ENCODE assay signal across 11 mouse cellular contexts in genomic region chr19:24553291-24554075, GRCm38 (mm10). TPM values are rescaled to one million over a fixed set of nuclear protein-coding genes. Genes with fewer than 3 reads are reported as not detected.
DNase-seq lines count a peak whose midpoint lies in the region; ATAC-seq and TF ChIP-seq lines count a peak whose summit lies in the region.
"Had no signal": no experiment of that assay in that cellular context is flagged by ENCODE, and none has a peak within 500 bp of the region (broad histone marks: within the 10 kb centered on the region; RNA-seq: fewer than 3 reads in every experiment).

No protein-coding gene starts in this region.

- intact Hi-C loops in left cerebral cortex, adult 2 months (cut with DNase I), result no loop called here

- TF ChIP-seq CTCF in kidney, postnatal 0 days (IDR thresholded peaks at IDR 0.05; ENCODE audit: low read depth), result no peak
- no peak for TF ChIP-seq CTCF in left cerebral cortex, adult 2 months (IDR thresholded peaks at IDR 0.05)

- H3K36me3 ChIP-seq in embryonic facial prominence, embryonic 14.5 days (ENCODE audit: control insufficient read depth, insufficient read depth, low read length), result no peaks in the 10 kb centered on the region
- H3K36me3 ChIP-seq in embryonic facial prominence, embryonic 10.5 days (replicated peaks), result no peaks in the 10 kb centered on the region
- H3K36me3 ChIP-seq in kidney, postnatal 0 days (ENCODE audit: insufficient read depth, low read length), result no peaks in the 10 kb centered on the region
- H3K36me3 ChIP-seq: limb, embryonic 13.5 days had no signal

- DNase-seq in embryonic facial prominence, embryonic 14.5 days (ENCODE audit: low spot score), result peak; percentile 11
- no peak for DNase-seq in embryonic facial prominence, embryonic 10.5 days (ENCODE audit: low spot score)
- no peak for DNase-seq in kidney, postnatal 0 days (ENCODE audit: low spot score)
- DNase-seq in kidney, postnatal 10 days, result no peak
- peak; percentile 51 for DNase-seq in large intestine, adult 2 months (ENCODE audit: low read depth, low spot score)
- DNase-seq in lung, postnatal 36 days, result peak; percentile 68
- no peak for DNase-seq in left cerebral cortex, adult 2 months (ENCODE audit: extremely low spot score in 1 of 2, low spot score in 2 of 2)
- DNase-seq in right cerebral cortex, postnatal 36 days (ENCODE audit: low spot score in 2 of 2), result no peak
- DNase-seq: kidney, postnatal 4 days; right cerebral cortex, postnatal 4 days had no signal

- H3K27me3 ChIP-seq in embryonic facial prominence, embryonic 14.5 days (replicated peaks; ENCODE audit: control insufficient read depth, insufficient read depth, low read length), result peaks cover 33% of the 10 kb centered on the region
- peaks cover 54% of the 10 kb centered on the region for H3K27me3 ChIP-seq in embryonic facial prominence, embryonic 10.5 days (replicated peaks; ENCODE audit: low read depth, poor library complexity, severe bottlenecking)
- no peaks in the 10 kb centered on the region for H3K27me3 ChIP-seq in kidney, postnatal 0 days (ENCODE audit: insufficient read depth, low read length)

- no peak overlapping the region for H3K4me3 ChIP-seq in embryonic facial prominence, embryonic 14.5 days (ENCODE audit: low read depth, low read length)
- H3K4me3 ChIP-seq in embryonic facial prominence, embryonic 10.5 days, result no peak overlapping the region
- no peak overlapping the region for H3K4me3 ChIP-seq in kidney, postnatal 0 days (replicated peaks; ENCODE audit: low read depth, low read length)
- no peak overlapping the region for H3K4me3 ChIP-seq in left cerebral cortex, adult 2 months

- H3K4me1 ChIP-seq in embryonic facial prominence, embryonic 14.5 days (ENCODE audit: control insufficient read depth, insufficient read depth, low read length), result peaks cover 20% of the 10 kb centered on the region
- H3K4me1 ChIP-seq in embryonic facial prominence, embryonic 10.5 days, result peaks cover 39% of the 10 kb centered on the region
- peaks cover 17% of the 10 kb centered on the region; the same call in 1 of the 2 replicates for H3K4me1 ChIP-seq in kidney, postnatal 0 days (replicated peaks; ENCODE audit: insufficient read depth, low read length)

- ATAC-seq in embryonic facial prominence, embryonic 14.5 days (ENCODE audit: low read depth), result no peak
- no peak for ATAC-seq in kidney, postnatal 0 days (replicated peaks; ENCODE audit: low FRiP score, low read depth)

- WGBS in embryonic facial prominence, embryonic 14.5 days, result 62% methylated on average over 12 of the region's 12 CpGs
- 70% methylated on average over 12 of the region's 12 CpGs for WGBS in embryonic facial prominence, embryonic 10.5 days
- WGBS in kidney, postnatal 0 days, result 61% methylated on average over 12 of the region's 12 CpGs
- 33% methylated on average over 12 of the region's 12 CpGs for WGBS in large intestine, adult 2 months

- peak overlapping the region; percentile 96; the same call in 1 of the 2 replicates for H3K4me2 ChIP-seq in embryonic facial prominence, embryonic 14.5 days (ENCODE audit: low read depth, low read length)
- H3K4me2 ChIP-seq in kidney, postnatal 0 days (ENCODE audit: low read length), result 0 out of 2 replicates have a peak overlapping the region, but pooled peaks have one; percentile 27
- H3K4me2 ChIP-seq: limb, embryonic 13.5 days had no signal

- H3K9me3 ChIP-seq in embryonic facial prominence, embryonic 14.5 days (ENCODE audit: control insufficient read depth, low read length), result no peaks in the 10 kb centered on the region
- no peaks in the 10 kb centered on the region for H3K9me3 ChIP-seq in embryonic facial prominence, embryonic 10.5 days
- no peaks in the 10 kb centered on the region for H3K9me3 ChIP-seq in kidney, postnatal 0 days (replicated peaks; ENCODE audit: low read length)

- H3K9ac ChIP-seq in embryonic facial prominence, embryonic 14.5 days (ENCODE audit: low read depth, low read length), result no peak overlapping the region
- H3K9ac ChIP-seq in kidney, postnatal 0 days (ENCODE audit: low read depth, low read length), result no peak overlapping the region
- H3K9ac ChIP-seq: limb, embryonic 13.5 days had no signal

- H3K27ac ChIP-seq in embryonic facial prominence, embryonic 14.5 days (replicated peaks; ENCODE audit: low read depth, low read length), result no peak overlapping the region
- H3K27ac ChIP-seq in embryonic facial prominence, embryonic 10.5 days (replicated peaks), result no peak overlapping the region
- no peak overlapping the region for H3K27ac ChIP-seq in kidney, postnatal 0 days
- H3K27ac ChIP-seq in left cerebral cortex, adult 2 months, result no peak overlapping the region
- H3K27ac ChIP-seq: limb, embryonic 13.5 days had no signal

RNA-seq across cellular contexts. Expression of gene Pip5k1b, which starts 2.2 kb away (rescaled TPM):
- 0.89 and 1.6 TPM in 2 replicates for polyA plus RNA-seq in embryonic facial prominence, embryonic 14.5 days (2014; fragmentation: Nextera tagmentation; extraction: Ambion mirVana)
- 1.1 and 1.2 TPM in 2 replicates for polyA plus RNA-seq in embryonic facial prominence, embryonic 10.5 days (2016; fragmentation: Nextera tagmentation; extraction: Ambion mirVana)
- 2.6 and 3.6 TPM in 2 replicates for polyA plus RNA-seq in kidney, postnatal 0 days (2015; fragmentation: Nextera tagmentation; extraction: Ambion mirVana)
- polyA plus RNA-seq in large intestine, adult 2 months (2012; rRNA removed), result 31.2 and 39.1 TPM in 2 replicates
- total RNA-seq in left cerebral cortex, adult 2 months (2021), result 10 to 100 TPM; 28.9 to 29.9 TPM

Comparison
In these comparisons a context has a peak if more than half of its experiments do, and no peak if none do; other contexts are left out.
1. DNase-seq: peak in embryonic facial prominence, embryonic 14.5 days (single experiment), large intestine, adult 2 months (single experiment) and lung, postnatal 36 days (single experiment); none in embryonic facial prominence, embryonic 10.5 days (single experiment), kidney, postnatal 0 days (single experiment), kidney, postnatal 10 days (single experiment), left cerebral cortex, adult 2 months (0 of 2) and right cerebral cortex, postnatal 36 days (0 of 2).